13 mouse cellular contexts compared by ENCODE assay signal in the genomic region with DNA sequence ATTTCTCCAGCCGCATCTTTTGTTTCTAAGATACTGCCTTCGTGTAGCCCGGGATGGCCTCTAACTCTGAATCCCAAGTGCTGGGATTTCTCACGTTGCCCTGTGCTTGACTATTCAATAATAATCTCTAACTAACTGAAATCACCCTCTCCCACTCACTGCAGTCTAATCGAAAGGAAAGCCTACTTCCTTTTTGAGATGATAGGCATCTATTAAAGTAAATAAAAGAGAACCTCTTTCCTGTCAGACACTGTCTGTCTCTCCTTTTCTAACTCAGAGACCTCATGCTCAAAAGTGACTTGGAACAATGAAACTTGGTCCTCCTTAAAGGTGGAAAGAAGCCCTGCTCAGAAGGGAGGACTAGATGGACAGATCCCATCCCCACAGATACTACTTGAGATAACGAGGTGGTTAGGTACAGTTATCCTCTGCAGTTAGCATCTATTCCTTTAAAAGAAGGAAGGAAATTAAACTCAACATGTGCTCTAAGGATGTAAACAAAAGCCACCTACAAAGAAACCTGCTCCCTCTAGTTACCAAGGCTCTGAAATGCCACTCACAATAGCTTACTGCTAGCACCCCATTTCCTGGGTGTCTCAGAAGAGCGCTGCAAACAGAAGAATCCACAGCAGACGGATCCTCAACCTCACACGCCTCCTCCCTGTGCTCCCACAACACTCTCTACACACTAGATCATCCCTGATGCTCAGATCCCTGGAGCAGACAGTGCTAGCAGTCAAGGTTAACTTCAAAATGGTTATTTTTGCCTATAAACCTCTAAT.
"Had no signal": no experiment of that assay in that cellular context is flagged by ENCODE, and none has a peak within 500 bp of the region (broad histone marks: within the 10 kb centered on the region; RNA-seq: fewer than 3 reads in every experiment).

No protein-coding gene starts in this region.

- DNase-seq: kidney, adult 18-20 months; kidney, postnatal 10 days; kidney, postnatal 4 days; left cerebral cortex, postnatal 4 days; lung, adult 18-20 months; lung, postnatal 36 days; thymus, postnatal 4 days had no signal

- H3K27me3 ChIP-seq: limb, embryonic 13.5 days; midbrain, embryonic 13.5 days; neural tube, embryonic 12.5 days had no signal

- ATAC-seq: midbrain, embryonic 13.5 days had no signal

- H3K4me1 ChIP-seq: limb, embryonic 13.5 days; midbrain, embryonic 13.5 days; neural tube, embryonic 12.5 days had no signal

- H3K27ac ChIP-seq: layer of hippocampus, adult 2 months; limb, embryonic 13.5 days; liver, embryonic 14.5 days; midbrain, embryonic 13.5 days; neural tube, embryonic 12.5 days; stomach, postnatal 0 days had no signal

- H3K4me3 ChIP-seq: layer of hippocampus, adult 2 months; limb, embryonic 13.5 days; midbrain, embryonic 13.5 days; neural tube, embryonic 12.5 days had no signal
